Comparison of ENCODE assay signal across 7 mouse cellular contexts in the genomic region with DNA sequence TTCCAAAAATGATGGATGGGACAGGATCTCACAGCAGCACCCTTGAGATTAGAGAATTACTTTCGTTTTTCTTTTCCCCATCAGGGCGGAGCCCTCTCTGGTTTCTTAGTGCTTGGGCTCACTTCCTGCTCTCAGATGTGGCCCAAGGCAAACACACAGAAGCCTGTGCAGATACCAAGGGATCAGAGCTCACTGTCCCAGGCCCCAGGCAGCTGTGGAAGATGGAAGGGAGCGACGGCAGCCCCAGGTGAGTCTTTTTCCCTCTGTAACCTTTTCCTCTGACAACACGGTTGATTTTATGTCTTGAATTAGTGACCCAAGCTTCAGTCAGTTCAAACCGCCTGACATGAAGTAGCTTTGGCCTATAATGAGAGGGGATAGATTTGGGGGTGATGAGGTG. TPM values are rescaled to one million over a fixed set of nuclear protein-coding genes. Genes with fewer than 3 reads are reported as not detected.
DNase-seq lines count a peak whose midpoint lies in the region; ATAC-seq and TF ChIP-seq lines count a peak whose summit lies in the region.
"Not testable (repeated sequence)": the region's sequence is repeated elsewhere in the genome, so short reads cannot be mapped to it uniquely, and the experiment has no call there.

A gene (plus strand): TSS at position 108 of the 400 bp plus-strand sequence.

- TF ChIP-seq POLR2A in heart, adult 2 months (IDR thresholded peaks at IDR 0.05; ENCODE audit: insufficient read depth, low read depth, low read length), result peak; percentile 70

- H3K9ac ChIP-seq in heart, adult 2 months (ENCODE audit: low read depth, low read length), result peak within 1 kb of the TSS; percentile 64
- H3K9ac ChIP-seq in liver, postnatal 0 days (replicated peaks), result peak within 1 kb of the TSS; percentile 43

- H3K4me3 ChIP-seq in heart, adult 2 months, result peak within 1 kb of the TSS; percentile 47
- peak within 1 kb of the TSS; percentile 32 for H3K4me3 ChIP-seq in liver, postnatal 0 days (ENCODE audit: low read depth, low read length)

- H3K4me2 ChIP-seq in liver, postnatal 0 days (ENCODE audit: low read depth, low read length), result peak within 1 kb of the TSS; percentile 39

- peak; percentile 43 to 50 for DNase-seq in CD8-positive naive resting alpha-beta T cell, adult 2 months (ENCODE audit: low read depth in 2 of 2, low spot score in 2 of 2)
- peak; percentile 7 for DNase-seq in adrenal gland, postnatal 25 days
- DNase-seq in heart, adult 2 months, result peak; percentile 54 to 66
- DNase-seq in kidney, adult 11 months, result peak; percentile 19
- DNase-seq in liver, postnatal 0 days, result peak; percentile 21
- peak; percentile 53 for DNase-seq in splenic B cell, adult 2 months (ENCODE audit: low read depth, low spot score)

- TF ChIP-seq EP300 in heart, adult 2 months (IDR thresholded peaks at IDR 0.05; ENCODE audit: insufficient read depth, low read depth, low read length); liver, postnatal 0 days (IDR thresholded peaks at IDR 0.05; ENCODE audit: low read depth): not testable (repeated sequence)

- not testable (repeated sequence) for H3K9me3 ChIP-seq in liver, postnatal 0 days (ENCODE audit: low read length)

- not testable (repeated sequence) for H3K79me2 ChIP-seq in heart, adult 2 months (replicated peaks; ENCODE audit: control insufficient read depth, insufficient read depth, low read length)

- not testable (repeated sequence) for ATAC-seq in liver, postnatal 0 days; megakaryocyte-erythroid progenitor cell, adult 5-6 weeks (replicated peaks; ENCODE audit: low FRiP score, low TSS enrichment, poor library complexity, severe bottlenecking)

- H3K4me1 ChIP-seq in heart, adult 2 months (ENCODE audit: control insufficient read depth, insufficient read depth, low read length); liver, postnatal 0 days (ENCODE audit: insufficient read depth): not testable (repeated sequence)

- not testable (repeated sequence) for H3K36me3 ChIP-seq in heart, adult 2 months (ENCODE audit: control insufficient read depth, insufficient read depth, low read length); liver, postnatal 0 days (replicated peaks; ENCODE audit: insufficient read depth, low read length); splenic B cell, adult 2 months (ENCODE audit: control insufficient read depth, insufficient read depth, low read length, poor library complexity, severe bottlenecking)

- 31% methylated on average over 6 of the region's 6 CpGs for WGBS in heart, adult 2 months
- WGBS in liver, postnatal 0 days (ENCODE audit: insufficient replicate concordance), result 48% methylated on average over 5 of the region's 6 CpGs

- peak within 1 kb of the TSS; percentile 86 for H3K27ac ChIP-seq in heart, adult 2 months
- peak within 1 kb of the TSS; percentile 44 for H3K27ac ChIP-seq in liver, postnatal 0 days (ENCODE audit: low read depth)

- not testable (repeated sequence) for TF ChIP-seq CTCF in heart, adult 2 months (IDR thresholded peaks at IDR 0.05); liver, postnatal 0 days (IDR thresholded peaks at IDR 0.05; ENCODE audit: low read depth)

- intact Hi-C loops in heart, adult 2 months (cut with DNase I), result not testable (repeated sequence)

- H3K27me3 ChIP-seq in heart, adult 2 months (ENCODE audit: control insufficient read depth, insufficient read depth, low read length); liver, postnatal 0 days (ENCODE audit: insufficient read depth, low read length); splenic B cell, adult 2 months (ENCODE audit: control insufficient read depth, insufficient read depth, low read length, poor library complexity, severe bottlenecking): not testable (repeated sequence)

RNA-seq across cellular contexts. Expression of the gene that starts here (rescaled TPM):
- 18.4 and 19.8 TPM in 2 replicates for total RNA-seq in adrenal gland, postnatal 25 days (2021)
- 10 to 100 TPM; 16.9 to 21.6 TPM for total RNA-seq in heart, adult 2 months (2021)
- polyA plus RNA-seq in heart, adult 2 months (2012; rRNA removed), result 13.5 and 25.3 TPM in 2 replicates
- polyA plus RNA-seq in liver, postnatal 0 days (2015; fragmentation: Nextera tagmentation; extraction: Ambion mirVana), result 12.7 and 13.0 TPM in 2 replicates
- 45.0 and 60.9 TPM in 2 replicates for total RNA-seq in megakaryocyte-erythroid progenitor cell, adult 5-6 weeks (2014; fragmentation: Nextera tagmentation)
- total RNA-seq in megakaryocyte-erythroid progenitor cell, adult 5-6 weeks (2017), result 35.0 and 48.3 TPM in 2 replicates

Comparison
In these comparisons a context has a peak if more than half of its experiments do, and no peak if none do; other contexts are left out.
1. DNase-seq: peak in every context shown above with its lines; median percentile 60 in heart, adult 2 months; 53 in splenic B cell, adult 2 months; 46 in CD8-positive naive resting alpha-beta T cell, adult 2 months; 21 in liver, postnatal 0 days; 19 in kidney, adult 11 months; 7 in adrenal gland, postnatal 25 days.